Mouse (Mus musculus): ENCODE measurements around the gene Oas1g. TPM values are rescaled to one million over a fixed set of nuclear protein-coding genes. Genes with fewer than 3 reads are reported as not detected.
"Not testable (repeated sequence)": the region's sequence is repeated elsewhere in the genome, so short reads cannot be mapped to it uniquely, and the experiment has no call there.

Gene Oas1g
- polyA plus RNA-seq, 1 experiment from 2014 or later: not detected

GRCm38 (mm10) chr5:120877407-120877806 lies 10.0 kb downstream of the Oas1g start:
- H3K4me1 ChIP-seq (ENCODE audit: control insufficient read depth, insufficient read depth, low read length); H3K27me3 ChIP-seq (replicated peaks; ENCODE audit: control insufficient read depth, insufficient read depth, low read length); H3K4me2 ChIP-seq (ENCODE audit: low read length); DNase-seq (ENCODE audit: low spot score); H3K4me3 ChIP-seq (ENCODE audit: low read depth, low read length); ATAC-seq; H3K27ac ChIP-seq (ENCODE audit: low read depth, low read length); H3K9me3 ChIP-seq (replicated peaks; ENCODE audit: control insufficient read depth, low read length); H3K9ac ChIP-seq (ENCODE audit: low read length); H3K36me3 ChIP-seq (ENCODE audit: control insufficient read depth, insufficient read depth, low read length): not testable (repeated sequence)
- WGBS: 79% methylated on average over 2 of the region's 2 CpGs

GRCm38 (mm10) chr5:120876839-120877238 lies 10.6 kb downstream of the Oas1g start:
- 68% methylated on average over 2 of the region's 3 CpGs for WGBS
- H3K4me3 ChIP-seq (ENCODE audit: low read depth, low read length); DNase-seq (ENCODE audit: low spot score); H3K36me3 ChIP-seq (ENCODE audit: control insufficient read depth, insufficient read depth, low read length); H3K4me1 ChIP-seq (ENCODE audit: control insufficient read depth, insufficient read depth, low read length); H3K9me3 ChIP-seq (replicated peaks; ENCODE audit: control insufficient read depth, low read length); H3K4me2 ChIP-seq (ENCODE audit: low read length); H3K9ac ChIP-seq (ENCODE audit: low read length); H3K27ac ChIP-seq (ENCODE audit: low read depth, low read length); ATAC-seq; H3K27me3 ChIP-seq (replicated peaks; ENCODE audit: control insufficient read depth, insufficient read depth, low read length): not testable (repeated sequence)

- ATAC-seq: no peak
- WGBS: 44% methylated on average over 2 of the region's 2 CpGs
- no peak overlapping the region for H3K4me2 ChIP-seq (ENCODE audit: low read length)
These were observed 15.9 kb downstream of the Oas1g start for GRCm38 (mm10) chr5:120871469-120871868.

GRCm38 (mm10) chr5:120870782-120871181 lies 16.6 kb downstream of the Oas1g start:
- 80% methylated on average over 7 of the region's 7 CpGs for WGBS

More at GRCm38 (mm10) chr5:120871469-120871868, 15.9 kb downstream of the Oas1g start:
- Histone ChIP-seq H3K9ac (ENCODE audit: low read length) (no peak overlapping the region), H3K4me3 (ENCODE audit: low read depth, low read length) (no peak overlapping the region), H3K36me3 (ENCODE audit: control insufficient read depth, insufficient read depth, low read length) (no peaks in the 10 kb centered on the region), H3K9me3 (replicated peaks; ENCODE audit: control insufficient read depth, low read length) (no peaks in the 10 kb centered on the region), H3K4me1 (ENCODE audit: control insufficient read depth, insufficient read depth, low read length) (no peaks in the 10 kb centered on the region), H3K27me3 (replicated peaks; ENCODE audit: control insufficient read depth, insufficient read depth, low read length) (no peaks in the 10 kb centered on the region), H3K27ac (ENCODE audit: low read depth, low read length) (no peak overlapping the region)
- no peak for DNase-seq (ENCODE audit: low spot score)

GRCm38 (mm10) chr5:120870081-120870480 lies 17.3 kb downstream of the Oas1g start:
- Histone ChIP-seq H3K9me3 (replicated peaks; ENCODE audit: control insufficient read depth, low read length) (no peaks in the 10 kb centered on the region), H3K9ac (ENCODE audit: low read length) (no peak overlapping the region), H3K4me3 (ENCODE audit: low read depth, low read length) (no peak overlapping the region), H3K27ac (ENCODE audit: low read depth, low read length) (no peak overlapping the region), H3K4me2 (ENCODE audit: low read length) (no peak overlapping the region), H3K27me3 (replicated peaks; ENCODE audit: control insufficient read depth, insufficient read depth, low read length) (no peaks in the 10 kb centered on the region), H3K4me1 (ENCODE audit: control insufficient read depth, insufficient read depth, low read length) (no peaks in the 10 kb centered on the region), H3K36me3 (ENCODE audit: control insufficient read depth, insufficient read depth, low read length) (no peaks in the 10 kb centered on the region)
- DNase-seq (ENCODE audit: low spot score) (no peak), ATAC-seq (no peak)
- WGBS: 68% methylated on average over 3 of the region's 3 CpGs

More at GRCm38 (mm10) chr5:120870782-120871181, 16.6 kb downstream of the Oas1g start:
- Histone ChIP-seq H3K36me3 (ENCODE audit: control insufficient read depth, insufficient read depth, low read length) (no peaks in the 10 kb centered on the region), H3K27me3 (replicated peaks; ENCODE audit: control insufficient read depth, insufficient read depth, low read length) (no peaks in the 10 kb centered on the region), H3K9me3 (replicated peaks; ENCODE audit: control insufficient read depth, low read length) (no peaks in the 10 kb centered on the region), H3K4me1 (ENCODE audit: control insufficient read depth, insufficient read depth, low read length) (no peaks in the 10 kb centered on the region), H3K4me2 (ENCODE audit: low read length) (no peak overlapping the region), H3K27ac (ENCODE audit: low read depth, low read length) (no peak overlapping the region), H3K4me3 (ENCODE audit: low read depth, low read length) (no peak overlapping the region), H3K9ac (ENCODE audit: low read length) (no peak overlapping the region)
- ATAC-seq: no peak
- no peak for DNase-seq (ENCODE audit: low spot score)

GRCm38 (mm10) chr5:120869436-120870015 lies 17.9 kb downstream of the Oas1g start:
- Histone ChIP-seq H3K4me2 (ENCODE audit: low read length) (no peak overlapping the region), H3K9ac (ENCODE audit: low read length) (no peak overlapping the region), H3K4me3 (ENCODE audit: low read depth, low read length) (no peak overlapping the region), H3K36me3 (ENCODE audit: control insufficient read depth, insufficient read depth, low read length) (no peaks in the 10 kb centered on the region), H3K27ac (ENCODE audit: low read depth, low read length) (no peak overlapping the region), H3K27me3 (replicated peaks; ENCODE audit: control insufficient read depth, insufficient read depth, low read length) (no peaks in the 10 kb centered on the region), H3K9me3 (replicated peaks; ENCODE audit: control insufficient read depth, low read length) (no peaks in the 10 kb centered on the region), H3K4me1 (ENCODE audit: control insufficient read depth, insufficient read depth, low read length) (no peaks in the 10 kb centered on the region)
- DNase-seq (ENCODE audit: low spot score) (no peak), ATAC-seq (no peak)
- 79% methylated on average over 7 of the region's 7 CpGs for WGBS

- Histone ChIP-seq H3K4me2 (ENCODE audit: low read length) (no peak overlapping the region), H3K9me3 (replicated peaks; ENCODE audit: control insufficient read depth, low read length) (no peaks in the 10 kb centered on the region), H3K4me3 (ENCODE audit: low read depth, low read length) (no peak overlapping the region), H3K27ac (ENCODE audit: low read depth, low read length) (no peak overlapping the region), H3K9ac (ENCODE audit: low read length) (no peak overlapping the region), H3K36me3 (ENCODE audit: control insufficient read depth, insufficient read depth, low read length) (no peaks in the 10 kb centered on the region), H3K4me1 (ENCODE audit: control insufficient read depth, insufficient read depth, low read length) (no peaks in the 10 kb centered on the region), H3K27me3 (replicated peaks; ENCODE audit: control insufficient read depth, insufficient read depth, low read length) (no peaks in the 10 kb centered on the region)
- DNase-seq (ENCODE audit: low spot score) (peak; percentile 22), ATAC-seq (no peak)
- 79% methylated on average over 3 of the region's 3 CpGs for WGBS
These were observed 22.0 kb downstream of the Oas1g start for GRCm38 (mm10) chr5:120865336-120865860.

GRCm38 (mm10) chr5:120861121-120861520 lies 26.3 kb downstream of the Oas1g start, which contains the start of gene Oas1h:
TSS of gene Oas1h (plus strand) at chr5:120861421.
- Histone ChIP-seq H3K9me3 (replicated peaks; ENCODE audit: control insufficient read depth, low read length) (no peaks in the 10 kb centered on the region), H3K4me1 (ENCODE audit: control insufficient read depth, insufficient read depth, low read length) (no peaks in the 10 kb centered on the region), H3K4me3 (ENCODE audit: low read depth, low read length) (no peak within 1 kb of the TSS), H3K27me3 (replicated peaks; ENCODE audit: control insufficient read depth, insufficient read depth, low read length) (no peaks in the 10 kb centered on the region), H3K4me2 (ENCODE audit: low read length) (no peak within 1 kb of the TSS), H3K36me3 (ENCODE audit: control insufficient read depth, insufficient read depth, low read length) (no peaks in the 10 kb centered on the region), H3K27ac (ENCODE audit: low read depth, low read length) (no peak within 1 kb of the TSS), H3K9ac (ENCODE audit: low read length) (no peak within 1 kb of the TSS)
- no peak for DNase-seq (ENCODE audit: low spot score)
- no peak for ATAC-seq
- WGBS: 48% methylated on average over 4 of the region's 4 CpGs

GRCm38 (mm10) chr5:120859241-120859640 lies 28.2 kb downstream of the Oas1g start:
- no peaks in the 10 kb centered on the region for H3K27me3 ChIP-seq (replicated peaks; ENCODE audit: control insufficient read depth, insufficient read depth, low read length)
- H3K9ac ChIP-seq (ENCODE audit: low read length): no peak overlapping the region
- H3K27ac ChIP-seq (ENCODE audit: low read depth, low read length): no peak overlapping the region
- DNase-seq (ENCODE audit: low spot score): no peak
- 79% methylated on average over 2 of the region's 2 CpGs for WGBS
- H3K4me3 ChIP-seq (ENCODE audit: low read depth, low read length): no peak overlapping the region
- peaks cover 5% of the 10 kb centered on the region; the same call in 1 of the 2 replicates for H3K9me3 ChIP-seq (replicated peaks; ENCODE audit: control insufficient read depth, low read length)
- H3K4me1 ChIP-seq (ENCODE audit: control insufficient read depth, insufficient read depth, low read length): no peaks in the 10 kb centered on the region
- no peak for ATAC-seq
- H3K4me2 ChIP-seq (ENCODE audit: low read length): no peak overlapping the region
- H3K36me3 ChIP-seq (ENCODE audit: control insufficient read depth, insufficient read depth, low read length): no peaks in the 10 kb centered on the region
